Mouse (Mus musculus) olfactory bulb, adult 2 months (tissue): Measurements from ENCODE around the gene Bnip2.

Source experiments
- CTCF ChIP-seq: fragments of 200-500 bp; IDR thresholded peaks from 2 replicates; pipeline ENCODE4 v1.5.1; 2012; ENCODE audit warnings: low read depth, mild to moderate bottlenecking, low read length, moderate library complexity; ENCODE audit not compliant: insufficient read depth
- POLR2A ChIP-seq: fragments of 200-500 bp; IDR thresholded peaks from 2 replicates; pipeline ENCODE4 v1.6.1; 2012; ENCODE audit warnings: mild to moderate bottlenecking, low read depth, low read length, moderate library complexity; ENCODE audit not compliant: insufficient read depth

- TF ChIP-seq CTCF (no peak), POLR2A (no peak)
Measured at GRCm38 (mm10) chr9:70024648-70025047, 35.4 kb downstream of the Bnip2 start.
